Mouse (Mus musculus): Measurements from ENCODE around the gene Cfap45. TPM values are rescaled to one million over a fixed set of nuclear protein-coding genes. Genes with fewer than 3 reads are reported as not detected.
A peak's percentile ranks its signal among the peaks of the same experiment; 100 is the strongest.

The Cfap45 gene
- total RNA-seq (2015; ENCODE audit: low replicate concordance) (not detected in 2 replicates), total RNA-seq (2017; ENCODE audit: low replicate concordance) (not detected in 2 replicates)

- 0 out of 2 replicates have a peak, but pooled peaks have one; percentile 14 for ATAC-seq (replicated peaks; ENCODE audit: low FRiP score, poor library complexity, severe bottlenecking)
Measured at GRCm38 (mm10) chr1:172520576-172521440, at the start of gene Cfap45. TSS of gene Cfap45 (plus strand) at chr1:172520801.

- no peak for ATAC-seq (replicated peaks; ENCODE audit: low FRiP score, poor library complexity, severe bottlenecking)
Measured at GRCm38 (mm10) chr1:172472909-172473308, 47.7 kb upstream of the Cfap45 start.

- ATAC-seq (replicated peaks; ENCODE audit: low FRiP score, poor library complexity, severe bottlenecking), result no peak
Measured at GRCm38 (mm10) chr1:172474196-172474595, 46.4 kb upstream of the Cfap45 start.

GRCm38 (mm10) chr1:172475054-172475741, 45.4 kb upstream of the Cfap45 start, which contains the start of gene Slamf9:
TSS of gene Slamf9 (plus strand) at chr1:172475358.
- no peak for ATAC-seq (replicated peaks; ENCODE audit: low FRiP score, poor library complexity, severe bottlenecking)

- ATAC-seq (replicated peaks; ENCODE audit: low FRiP score, poor library complexity, severe bottlenecking), result no peak
Measured at GRCm38 (mm10) chr1:172478020-172478419, 42.6 kb upstream of the Cfap45 start.

- no peak for ATAC-seq (replicated peaks; ENCODE audit: low FRiP score, poor library complexity, severe bottlenecking)
Measured at GRCm38 (mm10) chr1:172480376-172480775, 40.2 kb upstream of the Cfap45 start.

GRCm38 (mm10) chr1:172481111-172481510, 39.5 kb upstream of the Cfap45 start:
- no peak for ATAC-seq (replicated peaks; ENCODE audit: low FRiP score, poor library complexity, severe bottlenecking)

- ATAC-seq (replicated peaks; ENCODE audit: low FRiP score, poor library complexity, severe bottlenecking), result no peak
Measured at GRCm38 (mm10) chr1:172481540-172482280, 38.9 kb upstream of the Cfap45 start, which contains the start of gene Igsf9. TSS of gene Igsf9 (plus strand) at chr1:172481788.

- no peak for ATAC-seq (replicated peaks; ENCODE audit: low FRiP score, poor library complexity, severe bottlenecking)
Measured at GRCm38 (mm10) chr1:172482518-172483360, 37.9 kb upstream of the Cfap45 start.

- ATAC-seq (replicated peaks; ENCODE audit: low FRiP score, poor library complexity, severe bottlenecking), result no peak
Measured at GRCm38 (mm10) chr1:172483361-172483660, 37.3 kb upstream of the Cfap45 start.

GRCm38 (mm10) chr1:172484236-172484635, 36.4 kb upstream of the Cfap45 start:
- no peak for ATAC-seq (replicated peaks; ENCODE audit: low FRiP score, poor library complexity, severe bottlenecking)

- ATAC-seq (replicated peaks; ENCODE audit: low FRiP score, poor library complexity, severe bottlenecking), result no peak
Measured at GRCm38 (mm10) chr1:172484671-172485070, 35.9 kb upstream of the Cfap45 start.

GRCm38 (mm10) chr1:172485821-172486220, 34.8 kb upstream of the Cfap45 start:
- ATAC-seq (replicated peaks; ENCODE audit: low FRiP score, poor library complexity, severe bottlenecking), result no peak

GRCm38 (mm10) chr1:172486236-172486635, 34.4 kb upstream of the Cfap45 start:
- ATAC-seq (replicated peaks; ENCODE audit: low FRiP score, poor library complexity, severe bottlenecking), result no peak

GRCm38 (mm10) chr1:172486651-172487050, 34.0 kb upstream of the Cfap45 start:
- ATAC-seq (replicated peaks; ENCODE audit: low FRiP score, poor library complexity, severe bottlenecking), result no peak

- no peak for ATAC-seq (replicated peaks; ENCODE audit: low FRiP score, poor library complexity, severe bottlenecking)
Measured at GRCm38 (mm10) chr1:172487859-172488258, 32.7 kb upstream of the Cfap45 start.

GRCm38 (mm10) chr1:172488831-172489230, 31.8 kb upstream of the Cfap45 start:
- no peak for ATAC-seq (replicated peaks; ENCODE audit: low FRiP score, poor library complexity, severe bottlenecking)

GRCm38 (mm10) chr1:172489585-172490250, 30.9 kb upstream of the Cfap45 start:
- no peak for ATAC-seq (replicated peaks; ENCODE audit: low FRiP score, poor library complexity, severe bottlenecking)

GRCm38 (mm10) chr1:172490261-172490661, 30.3 kb upstream of the Cfap45 start:
- ATAC-seq (replicated peaks; ENCODE audit: low FRiP score, poor library complexity, severe bottlenecking), result peak; percentile 54

Measured in erythroid progenitor cell, adult 5-6 weeks (primary cell).